Mouse (Mus musculus): ENCODE results near the gene Psmd9. TPM values are rescaled to one million over a fixed set of nuclear protein-coding genes. Genes with fewer than 3 reads are reported as not detected.

Psmd9 gene
- polyA plus RNA-seq, 1 experiment: 30.6 TPM

DNA sequence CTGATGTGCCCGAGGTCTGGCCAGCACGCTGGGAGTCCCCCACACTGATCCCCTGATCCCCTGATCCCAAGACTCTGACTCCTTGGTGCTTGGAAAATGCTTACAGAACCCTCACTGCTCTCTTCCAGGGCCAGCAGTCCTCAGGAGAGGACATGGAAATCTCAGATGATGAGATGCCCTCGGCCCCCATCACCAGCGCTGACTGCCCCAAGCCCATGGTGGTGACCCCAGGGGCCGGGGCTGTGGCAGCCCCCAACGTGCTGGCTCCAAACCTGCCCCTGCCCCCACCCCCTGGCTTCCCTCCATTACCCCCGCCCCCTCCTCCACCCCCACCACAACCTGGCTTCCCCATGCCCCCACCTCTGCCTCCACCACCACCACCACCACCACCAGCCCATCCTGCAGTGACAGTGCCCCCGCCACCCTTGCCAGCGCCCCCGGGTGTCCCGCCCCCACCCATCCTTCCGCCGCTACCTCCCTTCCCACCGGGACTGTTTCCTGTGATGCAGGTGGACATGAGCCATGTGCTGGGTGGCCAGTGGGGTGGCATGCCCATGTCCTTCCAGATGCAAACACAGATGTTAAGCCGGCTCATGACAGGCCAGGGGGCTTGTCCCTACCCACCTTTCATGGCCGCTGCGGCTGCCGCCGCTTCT, 17.4 kb upstream of the Psmd9 start:
- Histone ChIP-seq H3K4me3 (no peak overlapping the region), H3ac (ENCODE audit: control insufficient read depth, insufficient read length) (no peak overlapping the region), H3K4me2 (ENCODE audit: low read depth) (no peak overlapping the region), H3K27me3 (ENCODE audit: control insufficient read depth, insufficient read depth, insufficient read length) (no peaks in the 10 kb centered on the region), H3K36me3 (ENCODE audit: control insufficient read depth, insufficient read depth) (peaks cover 12% of the 10 kb centered on the region), H3K79me2 (ENCODE audit: control insufficient read depth, insufficient read depth) (peaks cover 19% of the 10 kb centered on the region)
- TF ChIP-seq SRF (IDR thresholded peaks at IDR 0.05; ENCODE audit: control insufficient read depth, insufficient read length, low read depth) (no peak), REST (IDR thresholded peaks at IDR 0.05; ENCODE audit: insufficient read depth, insufficient read length) (no peak), USF1 (IDR thresholded peaks at IDR 0.05; ENCODE audit: low read depth) (no peak), MYOD1 (IDR thresholded peaks at IDR 0.05; ENCODE audit: control insufficient read depth in 1 of 3, insufficient read length in 2 of 3, low read depth in 2 of 3) (no peak), E2F4 (IDR thresholded peaks at IDR 0.05; ENCODE audit: insufficient read depth) (no peak), POLR2AphosphoS2 (IDR thresholded peaks at IDR 0.05; ENCODE audit: insufficient read length, low read depth) (no peak), MAX (IDR thresholded peaks at IDR 0.05; ENCODE audit: low read depth) (no peak), TCF3 (IDR thresholded peaks at IDR 0.05; ENCODE audit: insufficient read length, low read depth) (no peak), TCF12 (IDR thresholded peaks at IDR 0.05; ENCODE audit: insufficient read depth, poor library complexity, severe bottlenecking) (no peak), MYOG (IDR thresholded peaks at IDR 0.05; ENCODE audit: control insufficient read depth in 1 of 3, insufficient read depth in 1 of 3, insufficient read length in 2 of 3, low read depth in 2 of 3) (no peak), POLR2A (IDR thresholded peaks at IDR 0.05; ENCODE audit: insufficient read length, low read depth) (no peak), CEBPB (IDR thresholded peaks at IDR 0.05; ENCODE audit: insufficient read depth, poor library complexity, severe bottlenecking) (no peak)

DNA sequence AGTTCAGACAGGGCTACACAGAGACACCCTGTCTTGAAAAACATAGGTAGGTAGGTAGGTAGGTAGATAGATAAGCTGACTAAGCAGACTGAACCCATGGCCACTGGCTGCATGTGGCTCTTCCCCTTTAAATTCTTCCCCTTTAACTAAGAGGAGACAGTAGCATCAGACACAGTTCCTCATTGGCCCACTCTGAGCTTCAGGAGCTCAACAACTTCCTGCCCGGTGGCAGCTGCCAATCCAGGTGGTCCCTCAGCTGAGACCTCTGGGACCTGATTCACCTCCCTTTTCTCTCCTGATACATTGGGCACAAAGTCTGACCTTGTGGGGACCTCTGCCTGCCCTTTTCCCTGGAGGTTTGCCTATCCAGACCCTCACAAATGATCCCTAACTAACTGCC, 16.3 kb upstream of the Psmd9 start:
- Histone ChIP-seq H3K4me2 (ENCODE audit: low read depth) (no peak overlapping the region), H3K27me3 (ENCODE audit: control insufficient read depth, insufficient read depth, insufficient read length) (no peaks in the 10 kb centered on the region), H3K79me2 (ENCODE audit: control insufficient read depth, insufficient read depth) (peaks cover 19% of the 10 kb centered on the region), H3ac (ENCODE audit: control insufficient read depth, insufficient read length) (no peak overlapping the region), H3K36me3 (ENCODE audit: control insufficient read depth, insufficient read depth) (peaks cover 12% of the 10 kb centered on the region), H3K4me3 (no peak overlapping the region)
- TF ChIP-seq TCF3 (IDR thresholded peaks at IDR 0.05; ENCODE audit: insufficient read length, low read depth) (no peak), CEBPB (IDR thresholded peaks at IDR 0.05; ENCODE audit: insufficient read depth, poor library complexity, severe bottlenecking) (no peak), MAX (IDR thresholded peaks at IDR 0.05; ENCODE audit: low read depth) (no peak), MYOD1 (IDR thresholded peaks at IDR 0.05; ENCODE audit: control insufficient read depth in 1 of 3, insufficient read length in 2 of 3, low read depth in 2 of 3) (no peak), SRF (IDR thresholded peaks at IDR 0.05; ENCODE audit: control insufficient read depth, insufficient read length, low read depth) (no peak), TCF12 (IDR thresholded peaks at IDR 0.05; ENCODE audit: insufficient read depth, poor library complexity, severe bottlenecking) (no peak), MYOG (IDR thresholded peaks at IDR 0.05; ENCODE audit: control insufficient read depth in 1 of 3, insufficient read depth in 1 of 3, insufficient read length in 2 of 3, low read depth in 2 of 3) (no peak), POLR2A (IDR thresholded peaks at IDR 0.05; ENCODE audit: insufficient read length, low read depth) (no peak), POLR2AphosphoS2 (IDR thresholded peaks at IDR 0.05; ENCODE audit: insufficient read length, low read depth) (no peak), REST (IDR thresholded peaks at IDR 0.05; ENCODE audit: insufficient read depth, insufficient read length) (no peak), E2F4 (IDR thresholded peaks at IDR 0.05; ENCODE audit: insufficient read depth) (no peak), USF1 (IDR thresholded peaks at IDR 0.05; ENCODE audit: low read depth) (no peak)

DNA sequence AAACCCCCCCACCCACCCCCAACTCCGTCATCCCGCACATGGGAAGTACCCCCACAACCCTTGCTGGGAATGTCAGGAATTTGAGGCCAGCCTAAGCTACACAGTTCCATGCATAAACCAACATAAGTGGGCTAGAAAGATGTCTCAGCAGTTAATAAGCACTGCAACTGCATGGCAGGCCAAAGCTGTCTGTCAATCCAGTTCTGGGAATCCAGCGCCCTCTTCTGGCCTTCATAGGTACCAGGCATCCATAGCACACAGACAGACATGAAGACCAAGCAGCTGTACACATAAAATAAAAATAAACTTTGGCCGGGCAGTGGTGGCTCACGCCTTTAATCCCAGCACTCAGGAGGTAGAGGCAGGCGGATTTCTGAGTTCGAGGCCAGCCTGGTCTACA, 13.8 kb upstream of the Psmd9 start:
- Histone ChIP-seq H3ac (ENCODE audit: control insufficient read depth, insufficient read length) (no peak overlapping the region), H3K4me3 (no peak overlapping the region), H3K79me2 (ENCODE audit: control insufficient read depth, insufficient read depth) (peaks cover 12% of the 10 kb centered on the region), H3K36me3 (ENCODE audit: control insufficient read depth, insufficient read depth) (peaks cover 19% of the 10 kb centered on the region), H3K4me2 (ENCODE audit: low read depth) (no peak overlapping the region), H3K27me3 (ENCODE audit: control insufficient read depth, insufficient read depth, insufficient read length) (no peaks in the 10 kb centered on the region)
- TF ChIP-seq E2F4 (IDR thresholded peaks at IDR 0.05; ENCODE audit: insufficient read depth) (no peak), MAX (IDR thresholded peaks at IDR 0.05; ENCODE audit: low read depth) (no peak), MYOG (IDR thresholded peaks at IDR 0.05; ENCODE audit: control insufficient read depth in 1 of 3, insufficient read depth in 1 of 3, insufficient read length in 2 of 3, low read depth in 2 of 3) (peak in 1 of 3 experiments; percentile 32)

DNA sequence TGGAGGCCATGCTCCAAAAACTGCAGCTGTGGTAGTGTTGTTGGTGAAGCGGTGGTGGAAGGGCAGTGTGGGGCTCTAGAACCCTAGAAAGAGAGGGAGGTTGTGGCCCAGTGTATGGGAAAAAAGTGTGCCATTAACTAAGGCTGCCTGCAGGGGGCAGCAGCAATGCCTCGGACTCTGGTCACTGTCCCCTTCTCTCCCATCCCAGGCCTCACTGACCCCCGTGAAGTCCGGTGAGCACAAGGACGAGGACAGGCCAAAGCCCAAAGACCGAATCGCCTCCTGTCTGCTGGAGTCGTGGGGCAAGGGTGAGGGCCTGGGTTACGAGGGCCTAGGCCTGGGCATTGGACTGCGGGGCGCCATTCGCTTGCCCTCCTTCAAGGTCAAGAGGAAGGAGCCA, 12.4 kb upstream of the Psmd9 start:
- TF ChIP-seq USF1 (IDR thresholded peaks at IDR 0.05; ENCODE audit: low read depth) (no peak), TCF12 (IDR thresholded peaks at IDR 0.05; ENCODE audit: insufficient read depth, poor library complexity, severe bottlenecking) (no peak), MYOG (IDR thresholded peaks at IDR 0.05; ENCODE audit: control insufficient read depth in 1 of 3, insufficient read depth in 1 of 3, insufficient read length in 2 of 3, low read depth in 2 of 3) (no peak), SRF (IDR thresholded peaks at IDR 0.05; ENCODE audit: control insufficient read depth, insufficient read length, low read depth) (no peak)
- no peaks in the 10 kb centered on the region for H3K79me2 ChIP-seq (ENCODE audit: control insufficient read depth, insufficient read depth)
- H3K4me2 ChIP-seq (ENCODE audit: low read depth): no peak overlapping the region
- peaks cover 25% of the 10 kb centered on the region for H3K36me3 ChIP-seq (ENCODE audit: control insufficient read depth, insufficient read depth)
- H3K27me3 ChIP-seq (ENCODE audit: control insufficient read depth, insufficient read depth, insufficient read length): no peaks in the 10 kb centered on the region
- no peak overlapping the region for H3K4me3 ChIP-seq
- H3ac ChIP-seq (ENCODE audit: control insufficient read depth, insufficient read length): no peak overlapping the region

DNA sequence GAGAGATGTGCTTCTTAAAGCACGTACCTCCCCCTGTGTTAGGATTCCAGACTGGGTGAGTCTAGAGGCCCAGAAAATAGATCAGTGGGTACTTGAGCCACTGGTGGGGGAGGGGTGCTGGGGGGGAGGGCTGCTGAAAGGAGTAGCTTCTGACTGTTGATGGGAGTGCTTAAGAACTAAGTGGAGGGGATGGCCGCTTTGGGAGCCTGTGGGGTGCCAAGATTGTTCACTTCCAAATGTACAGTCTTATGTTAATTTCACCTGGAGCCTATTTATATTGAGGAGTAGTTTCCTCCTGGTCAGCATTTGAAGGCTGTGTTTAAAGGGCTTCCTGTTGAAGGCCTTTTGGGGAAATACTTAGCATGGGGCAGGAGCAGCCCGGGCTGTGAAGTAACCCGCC, 11.2 kb upstream of the Psmd9 start:
- Histone ChIP-seq H3K27me3 (ENCODE audit: control insufficient read depth, insufficient read depth, insufficient read length) (no peaks in the 10 kb centered on the region), H3K4me3 (no peak overlapping the region), H3K36me3 (ENCODE audit: control insufficient read depth, insufficient read depth) (peaks cover 20% of the 10 kb centered on the region), H3K79me2 (ENCODE audit: control insufficient read depth, insufficient read depth) (no peaks in the 10 kb centered on the region), H3ac (ENCODE audit: control insufficient read depth, insufficient read length) (no peak overlapping the region), H3K4me2 (ENCODE audit: low read depth) (no peak overlapping the region)
- TF ChIP-seq REST (IDR thresholded peaks at IDR 0.05; ENCODE audit: insufficient read depth, insufficient read length): no peak
- no peak for TF ChIP-seq MAX (IDR thresholded peaks at IDR 0.05; ENCODE audit: low read depth)
- no peak for TF ChIP-seq USF1 (IDR thresholded peaks at IDR 0.05; ENCODE audit: low read depth)
- no peak for TF ChIP-seq MYOD1 (IDR thresholded peaks at IDR 0.05; ENCODE audit: control insufficient read depth in 1 of 3, insufficient read length in 2 of 3, low read depth in 2 of 3)
- TF ChIP-seq CEBPB (IDR thresholded peaks at IDR 0.05; ENCODE audit: insufficient read depth, poor library complexity, severe bottlenecking): no peak
- TF ChIP-seq POLR2AphosphoS2 (IDR thresholded peaks at IDR 0.05; ENCODE audit: insufficient read length, low read depth): no peak
- TF ChIP-seq MYOG (IDR thresholded peaks at IDR 0.05; ENCODE audit: control insufficient read depth in 1 of 3, insufficient read depth in 1 of 3, insufficient read length in 2 of 3, low read depth in 2 of 3): no peak
- TF ChIP-seq TCF12 (IDR thresholded peaks at IDR 0.05; ENCODE audit: insufficient read depth, poor library complexity, severe bottlenecking): no peak
- no peak for TF ChIP-seq E2F4 (IDR thresholded peaks at IDR 0.05; ENCODE audit: insufficient read depth)
- TF ChIP-seq TCF3 (IDR thresholded peaks at IDR 0.05; ENCODE audit: insufficient read length, low read depth): no peak
- TF ChIP-seq SRF (IDR thresholded peaks at IDR 0.05; ENCODE audit: control insufficient read depth, insufficient read length, low read depth): no peak
- no peak for TF ChIP-seq POLR2A (IDR thresholded peaks at IDR 0.05; ENCODE audit: insufficient read length, low read depth)
